Mouse (Mus musculus): Measurements from ENCODE around the gene Odf2l. TPM values are rescaled to one million over a fixed set of nuclear protein-coding genes. Genes with fewer than 3 reads are reported as not detected.

Gene Odf2l
- polyA plus RNA-seq, 1 experiment from 2014 or later: 13.7 TPM

DNA sequence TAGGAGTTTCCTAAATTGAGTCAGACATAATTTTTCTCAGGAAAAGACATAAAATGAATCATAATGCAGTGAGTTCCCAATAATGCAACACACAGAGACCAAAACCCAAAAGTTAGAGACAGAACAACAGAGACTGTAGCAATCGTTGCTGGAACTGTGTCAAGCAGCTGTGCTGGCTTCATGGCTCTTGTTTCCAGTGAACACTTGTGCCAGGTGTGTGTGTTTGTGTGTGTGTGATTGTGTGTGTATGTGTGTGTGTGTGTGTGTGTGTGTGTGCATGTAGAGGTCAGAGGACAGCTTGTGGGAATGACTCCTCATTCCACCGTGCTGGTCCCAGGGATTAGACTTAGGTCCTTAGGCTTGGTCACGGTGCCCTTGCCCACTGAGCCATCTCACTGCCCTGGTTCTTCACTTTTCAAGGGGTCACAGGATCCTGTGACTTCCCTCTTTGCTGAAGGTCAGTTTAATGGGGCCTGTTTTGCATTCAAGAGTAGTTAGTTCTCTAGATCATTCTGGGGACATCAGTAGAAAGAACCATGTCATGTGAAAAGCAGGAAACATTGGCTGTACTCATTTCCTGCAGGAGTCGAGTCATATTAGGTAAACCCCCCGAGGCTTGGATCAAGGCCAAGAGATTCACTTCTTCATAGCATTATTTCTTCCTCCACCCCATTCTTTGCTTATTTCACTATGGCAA lies 13.2 kb upstream of the Odf2l start:
- no peaks in the 10 kb centered on the region for H3K36me3 ChIP-seq (replicated peaks)
- no peak for ATAC-seq (replicated peaks)
- 76% methylated on average over 5 of the region's 5 CpGs for WGBS

GRCm38 (mm10) chr3:145105773-145106504 lies 12.4 kb upstream of the Odf2l start:
- WGBS: 81% methylated on average over 5 of the region's 5 CpGs
- Histone ChIP-seq H3K9ac (no peak overlapping the region), H3K4me1 (no peaks in the 10 kb centered on the region), H3K4me2 (no peak overlapping the region), H3K36me3 (replicated peaks) (no peaks in the 10 kb centered on the region), H3K27me3 (replicated peaks) (no peaks in the 10 kb centered on the region), H3K9me3 (no peaks in the 10 kb centered on the region), H3K4me3 (no peak overlapping the region), H3K27ac (no peak overlapping the region)
- ATAC-seq (replicated peaks): no peak

More for the DNA sequence above, 13.2 kb upstream of the Odf2l start:
- Histone ChIP-seq H3K27me3 (replicated peaks) (no peaks in the 10 kb centered on the region), H3K9ac (no peak overlapping the region), H3K4me1 (no peaks in the 10 kb centered on the region), H3K4me2 (no peak overlapping the region), H3K9me3 (no peaks in the 10 kb centered on the region), H3K27ac (no peak overlapping the region), H3K4me3 (no peak overlapping the region)

DNA sequence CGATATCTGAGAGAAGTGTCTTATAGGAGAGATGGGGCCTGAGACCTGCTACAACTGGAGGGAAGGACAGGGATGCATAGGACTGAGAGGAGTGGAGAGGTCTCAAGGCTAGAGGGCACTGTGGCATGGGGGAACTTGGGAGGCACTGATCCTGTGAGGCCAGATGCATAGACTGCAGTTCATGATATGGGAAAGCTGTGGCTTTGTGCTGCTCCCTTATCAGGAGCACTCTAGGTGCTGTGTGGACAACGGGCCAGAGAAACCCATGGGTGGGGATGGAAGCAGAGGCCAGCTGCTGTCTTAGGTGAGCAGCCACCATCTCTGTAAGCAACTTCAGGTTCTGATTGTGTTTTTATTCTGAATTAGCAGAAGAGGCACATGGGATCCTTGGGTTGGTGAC lies 3.2 kb upstream of the Odf2l start:
- no peak for ATAC-seq (replicated peaks)
- no peaks in the 10 kb centered on the region for H3K27me3 ChIP-seq (replicated peaks)
- no peak overlapping the region for H3K4me3 ChIP-seq
- H3K9me3 ChIP-seq: no peaks in the 10 kb centered on the region
- no peak overlapping the region for H3K4me2 ChIP-seq
- no peaks in the 10 kb centered on the region for H3K36me3 ChIP-seq (replicated peaks)
- H3K4me1 ChIP-seq: peaks cover 15% of the 10 kb centered on the region
- WGBS: 95% methylated on average over 2 of the region's 2 CpGs
- H3K9ac ChIP-seq: no peak overlapping the region
- H3K27ac ChIP-seq: no peak overlapping the region

DNA sequence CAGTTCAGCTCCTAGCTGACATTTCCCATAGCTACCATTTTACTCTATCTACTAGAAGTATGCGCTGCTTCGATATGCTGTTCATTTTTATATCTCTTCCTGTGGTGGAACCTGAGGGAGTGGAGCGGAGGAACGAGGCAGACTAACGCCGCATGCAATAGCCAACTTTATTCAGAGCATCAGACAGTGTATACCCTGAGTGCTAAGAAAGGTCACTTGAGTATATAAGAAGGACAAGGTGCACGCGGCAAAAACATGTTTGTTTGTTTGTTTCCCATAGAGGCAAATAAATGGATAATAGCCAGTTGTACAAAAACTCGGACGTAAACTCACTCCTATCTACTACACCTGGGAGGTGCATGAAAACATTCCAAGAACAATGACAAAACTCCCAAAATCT lies 751 bp upstream of the Odf2l start:
- H3K27ac ChIP-seq: peak overlapping the region; percentile 99
- WGBS: 82% methylated on average over 10 of the region's 10 CpGs
- peak overlapping the region; percentile 31; the same call in 1 of the 2 replicates for H3K9ac ChIP-seq
- peak overlapping the region; percentile 77 for H3K4me3 ChIP-seq
- H3K36me3 ChIP-seq (replicated peaks): no peaks in the 10 kb centered on the region
- peaks cover 15% of the 10 kb centered on the region for H3K4me1 ChIP-seq
- H3K9me3 ChIP-seq: no peaks in the 10 kb centered on the region
- no peak for ATAC-seq (replicated peaks)
- peak overlapping the region; percentile 67 for H3K4me2 ChIP-seq
- H3K27me3 ChIP-seq (replicated peaks): no peaks in the 10 kb centered on the region

- WGBS: 5% methylated on average over 14 of the region's 14 CpGs
- ATAC-seq (replicated peaks): peak; percentile 71
Observed at GRCm38 (mm10) chr3:145119002-145119358, 592 bp downstream of the Odf2l start.

GRCm38 (mm10) chr3:145119425-145119824 lies 1.0 kb downstream of the Odf2l start:
- ATAC-seq (replicated peaks): no peak
- Histone ChIP-seq H3K36me3 (replicated peaks) (no peaks in the 10 kb centered on the region), H3K9ac (peak overlapping the region; percentile 89; the same call in 1 of the 2 replicates), H3K9me3 (no peaks in the 10 kb centered on the region), H3K4me1 (peaks cover 15% of the 10 kb centered on the region), H3K4me3 (peak overlapping the region; percentile 77), H3K27me3 (replicated peaks) (no peaks in the 10 kb centered on the region), H3K27ac (no peak overlapping the region), H3K4me2 (peak overlapping the region; percentile 53)
- WGBS: 71% methylated on average over 7 of the region's 7 CpGs

More at GRCm38 (mm10) chr3:145119002-145119358, 592 bp downstream of the Odf2l start:
- Histone ChIP-seq H3K9ac (peak overlapping the region; percentile 89), H3K4me1 (peaks cover 15% of the 10 kb centered on the region), H3K9me3 (no peaks in the 10 kb centered on the region), H3K27me3 (replicated peaks) (no peaks in the 10 kb centered on the region), H3K36me3 (replicated peaks) (no peaks in the 10 kb centered on the region), H3K4me3 (peak overlapping the region; percentile 77), H3K4me2 (peak overlapping the region; percentile 53), H3K27ac (peak overlapping the region; percentile 99)

DNA sequence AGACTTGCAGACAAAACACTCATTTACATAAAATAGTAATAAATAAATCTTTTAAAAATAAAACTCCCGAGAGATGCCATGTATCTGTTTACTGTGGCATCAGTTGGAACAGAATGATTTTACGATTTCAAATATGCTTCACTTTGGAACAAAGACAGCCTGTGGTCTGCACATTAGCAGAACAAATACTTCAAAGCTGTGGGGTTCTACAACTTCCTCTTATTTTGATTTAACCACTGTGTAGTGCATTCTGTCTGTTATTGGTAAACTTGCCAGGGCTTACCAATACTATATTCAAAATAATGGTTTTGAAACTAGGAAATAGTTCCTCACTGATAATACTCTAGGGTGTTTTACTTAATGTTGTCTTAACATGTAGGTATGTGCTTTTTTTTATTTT lies 8.2 kb downstream of the Odf2l start:
- H3K27me3 ChIP-seq (replicated peaks): no peaks in the 10 kb centered on the region
- 93% methylated on average over 2 of the region's 2 CpGs for WGBS
- H3K4me2 ChIP-seq: no peak overlapping the region
- no peak overlapping the region for H3K27ac ChIP-seq
- H3K4me1 ChIP-seq: no peaks in the 10 kb centered on the region
- H3K36me3 ChIP-seq (replicated peaks): peaks cover 8% of the 10 kb centered on the region; the same call in 1 of the 2 replicates
- no peaks in the 10 kb centered on the region for H3K9me3 ChIP-seq
- ATAC-seq (replicated peaks): no peak
- no peak overlapping the region for H3K9ac ChIP-seq
- H3K4me3 ChIP-seq: no peak overlapping the region

- Histone ChIP-seq H3K9ac (no peak overlapping the region), H3K4me2 (no peak overlapping the region), H3K27me3 (replicated peaks) (no peaks in the 10 kb centered on the region), H3K4me1 (no peaks in the 10 kb centered on the region), H3K4me3 (no peak overlapping the region), H3K9me3 (no peaks in the 10 kb centered on the region), H3K27ac (no peak overlapping the region), H3K36me3 (replicated peaks) (peaks cover 12% of the 10 kb centered on the region)
- no peak for ATAC-seq (replicated peaks)
Observed at GRCm38 (mm10) chr3:145129356-145129755, 11.0 kb downstream of the Odf2l start.

- H3K9ac ChIP-seq: no peak overlapping the region
- H3K9me3 ChIP-seq: no peaks in the 10 kb centered on the region
- 36% methylated on average over 3 of the region's 3 CpGs for WGBS
- no peak overlapping the region for H3K4me2 ChIP-seq
- ATAC-seq (replicated peaks): peak; percentile 71; the same call in 1 of the 2 replicates
- no peaks in the 10 kb centered on the region for H3K4me1 ChIP-seq
- no peak overlapping the region for H3K4me3 ChIP-seq
- no peaks in the 10 kb centered on the region for H3K27me3 ChIP-seq (replicated peaks)
- H3K36me3 ChIP-seq (replicated peaks): peaks cover 12% of the 10 kb centered on the region
- H3K27ac ChIP-seq: no peak overlapping the region
Observed at GRCm38 (mm10) chr3:145131210-145131868, 13.0 kb downstream of the Odf2l start.

GRCm38 (mm10) chr3:145140236-145140635 lies 21.8 kb downstream of the Odf2l start:
- no peaks in the 10 kb centered on the region for H3K27me3 ChIP-seq (replicated peaks)
- no peaks in the 10 kb centered on the region for H3K4me1 ChIP-seq
- no peaks in the 10 kb centered on the region for H3K9me3 ChIP-seq
- no peak overlapping the region for H3K27ac ChIP-seq
- H3K4me2 ChIP-seq: no peak overlapping the region
- ATAC-seq (replicated peaks): no peak
- no peak overlapping the region for H3K9ac ChIP-seq
- WGBS: 93% methylated on average over 4 of the region's 4 CpGs
- H3K4me3 ChIP-seq: no peak overlapping the region
- no peaks in the 10 kb centered on the region for H3K36me3 ChIP-seq (replicated peaks)

DNA sequence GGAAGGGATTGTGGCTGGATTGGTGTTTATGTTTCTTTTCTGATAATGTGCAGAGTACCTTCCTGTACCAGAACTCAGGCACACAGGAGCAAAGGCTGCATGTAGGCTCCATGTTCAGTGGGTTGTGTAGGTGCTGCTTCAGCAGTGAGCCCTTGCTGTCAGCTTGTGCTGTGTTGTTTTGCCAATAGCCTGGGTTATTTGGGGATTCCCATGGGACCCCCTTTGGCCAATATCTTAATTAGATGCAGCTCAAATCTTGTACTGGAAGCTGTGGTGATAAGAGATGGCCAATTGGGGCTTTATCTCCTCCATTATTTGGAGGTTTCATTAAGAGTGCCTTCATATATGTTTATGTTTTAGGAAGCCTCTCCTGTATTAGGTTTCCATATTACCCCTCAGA lies 24.5 kb downstream of the Odf2l start:
- Histone ChIP-seq H3K4me1 (no peaks in the 10 kb centered on the region), H3K27ac (no peak overlapping the region), H3K36me3 (replicated peaks) (no peaks in the 10 kb centered on the region), H3K4me2 (no peak overlapping the region), H3K9me3 (no peaks in the 10 kb centered on the region), H3K27me3 (replicated peaks) (no peaks in the 10 kb centered on the region), H3K4me3 (no peak overlapping the region), H3K9ac (no peak overlapping the region)
- ATAC-seq (replicated peaks): no peak

DNA sequence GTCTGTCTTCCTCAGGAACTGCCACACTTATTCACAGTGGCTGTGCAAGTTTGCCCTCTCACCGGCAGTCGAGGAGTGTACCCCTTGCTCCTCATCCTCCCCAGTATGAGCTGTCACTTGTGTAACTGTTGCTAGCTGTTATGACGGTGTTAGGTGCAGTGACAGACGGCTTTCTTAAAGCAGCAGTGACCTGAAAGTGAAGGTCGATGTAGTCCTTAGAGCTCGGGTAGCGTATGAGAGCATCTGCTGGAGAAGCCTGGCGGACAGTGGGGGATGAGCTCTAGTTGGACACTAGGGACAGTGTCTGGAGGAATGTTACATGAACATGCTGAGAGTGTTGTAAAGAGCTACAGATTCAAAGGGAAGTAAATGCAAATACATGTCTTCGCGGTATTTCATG lies 25.5 kb downstream of the Odf2l start:
- H3K9ac ChIP-seq: no peak overlapping the region
- H3K27ac ChIP-seq: no peak overlapping the region
- H3K36me3 ChIP-seq (replicated peaks): no peaks in the 10 kb centered on the region
- no peak overlapping the region for H3K4me3 ChIP-seq
- 88% methylated on average over 10 of the region's 10 CpGs for WGBS
- H3K27me3 ChIP-seq (replicated peaks): no peaks in the 10 kb centered on the region
- no peak for ATAC-seq (replicated peaks)
- no peaks in the 10 kb centered on the region for H3K4me1 ChIP-seq
- H3K9me3 ChIP-seq: no peaks in the 10 kb centered on the region
- H3K4me2 ChIP-seq: no peak overlapping the region

All from midbrain, embryonic 15.5 days (tissue).